Mouse (Mus musculus): ENCODE data around the gene Serpini1.
"Not testable (repeated sequence)": the region's sequence is repeated elsewhere in the genome, so short reads cannot be mapped to it uniquely, and the experiment has no call there.

The Serpini1 gene

DNA sequence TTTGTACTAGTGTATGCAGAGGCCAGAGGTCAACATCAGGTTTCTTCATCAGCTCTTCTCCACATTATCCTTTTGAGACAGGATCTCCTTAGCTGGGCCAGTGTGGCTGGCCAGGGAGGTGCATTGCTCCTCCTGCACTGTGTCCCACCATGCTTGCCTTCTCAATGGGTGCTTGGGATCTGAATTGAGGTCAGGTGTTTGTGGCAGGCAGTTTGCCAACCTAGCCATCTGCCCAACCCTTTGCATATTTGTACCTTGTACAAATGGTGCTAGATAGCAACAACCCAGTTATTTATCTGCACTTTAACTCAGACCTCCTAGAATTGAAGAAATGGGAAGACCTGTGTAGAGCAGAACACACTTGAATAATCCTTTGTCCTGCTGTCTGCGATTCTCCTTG lies 78.3 kb downstream of the Serpini1 start:
- no peak for DNase-seq (ENCODE audit: low read depth)

DNA sequence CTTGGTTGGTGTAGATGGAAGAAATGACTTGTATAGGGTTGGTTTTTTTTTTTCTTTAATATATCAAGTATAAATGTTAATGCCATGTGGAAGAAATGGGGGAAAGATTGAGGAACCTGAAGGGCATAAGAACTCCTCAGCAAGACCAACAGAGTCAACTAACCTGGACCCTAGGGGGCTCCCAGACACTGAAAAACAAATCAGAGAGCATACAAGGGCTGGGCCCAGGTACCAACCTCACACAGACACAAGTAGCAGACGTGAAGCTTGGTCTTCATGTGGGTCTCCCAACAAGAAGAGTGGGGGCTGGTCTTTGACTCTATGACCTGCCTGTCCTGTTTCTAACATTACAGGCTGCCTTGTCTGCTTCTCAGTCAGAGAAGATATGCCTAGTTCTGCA lies 82.2 kb downstream of the Serpini1 start:
- DNase-seq (ENCODE audit: low read depth) = peak; percentile 63

DNA sequence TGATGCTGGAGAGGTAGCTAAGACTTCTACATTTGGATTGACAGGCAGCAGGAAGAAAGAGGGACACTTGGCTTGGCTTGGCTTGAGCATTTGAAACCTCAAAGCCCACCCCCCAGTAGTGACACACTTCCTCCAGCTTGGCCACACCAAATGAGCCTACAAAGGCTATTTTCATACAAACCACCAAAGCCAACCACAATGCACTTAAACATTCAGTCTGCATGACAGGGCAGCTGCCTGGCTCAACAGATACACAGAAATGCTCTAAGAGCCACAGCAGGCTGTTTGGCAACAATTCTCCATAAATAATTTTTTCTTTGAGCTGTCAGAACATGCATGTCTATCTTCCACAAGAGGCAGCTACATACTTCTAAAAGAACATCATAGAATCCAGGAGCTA lies 90.2 kb downstream of the Serpini1 start:
- no peak for DNase-seq (ENCODE audit: low read depth)

DNA sequence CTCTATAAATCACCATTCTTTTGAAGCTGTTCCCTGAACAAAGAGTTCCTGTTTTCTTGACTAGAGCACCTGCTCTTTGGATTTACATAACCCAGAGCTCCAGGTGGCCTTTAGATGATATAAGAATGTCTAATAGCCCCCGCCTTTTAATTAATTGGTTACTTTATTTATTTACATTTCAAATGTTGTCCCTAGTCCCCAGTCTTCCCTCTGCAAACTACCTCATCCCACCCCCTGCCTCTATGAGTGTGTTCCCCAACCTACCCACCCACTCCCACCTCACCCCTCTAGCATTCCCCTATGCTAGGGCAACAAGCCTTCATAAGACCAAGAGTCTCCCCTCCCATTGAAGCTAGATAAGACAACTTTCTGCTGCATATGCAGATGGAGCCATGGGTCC lies 90.9 kb downstream of the Serpini1 start:
- DNase-seq (ENCODE audit: low read depth) = no peak

DNA sequence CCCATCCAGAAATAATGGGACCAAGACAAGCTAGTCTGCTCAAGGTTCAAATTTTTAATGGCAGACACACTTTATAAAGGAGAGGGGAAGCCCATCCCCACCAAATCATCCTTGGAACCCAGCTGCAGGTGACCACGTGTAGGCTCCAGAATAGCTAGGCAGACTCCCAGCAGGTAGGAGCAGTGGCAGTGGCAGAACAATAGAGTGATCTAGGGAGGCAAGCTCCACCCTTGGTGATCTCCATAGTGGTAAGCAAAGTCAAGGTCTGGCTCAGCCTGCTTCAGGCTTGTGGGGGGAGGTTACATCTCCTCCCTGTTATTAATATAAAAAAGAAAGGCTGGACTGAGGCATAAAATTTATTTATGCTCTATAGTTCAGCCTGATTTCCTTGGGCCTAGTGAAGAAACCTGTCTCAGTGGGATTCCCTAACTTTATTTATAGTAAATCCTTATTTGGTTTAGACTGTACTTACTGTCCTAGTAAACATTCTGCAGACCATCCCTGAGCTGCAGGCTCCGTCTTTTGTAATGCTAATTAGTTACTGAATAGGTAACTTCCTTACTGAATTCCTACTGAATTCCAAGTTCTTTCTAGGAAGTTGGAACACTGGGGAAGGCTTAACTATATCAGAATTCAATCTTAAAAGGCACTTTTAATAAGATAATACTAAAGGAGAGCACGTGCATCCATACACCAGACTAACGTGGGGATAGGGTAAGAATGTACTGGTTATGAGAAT lies 93.2 kb downstream of the Serpini1 start:
- DNase-seq (ENCODE audit: low read depth) = not testable (repeated sequence)

DNA sequence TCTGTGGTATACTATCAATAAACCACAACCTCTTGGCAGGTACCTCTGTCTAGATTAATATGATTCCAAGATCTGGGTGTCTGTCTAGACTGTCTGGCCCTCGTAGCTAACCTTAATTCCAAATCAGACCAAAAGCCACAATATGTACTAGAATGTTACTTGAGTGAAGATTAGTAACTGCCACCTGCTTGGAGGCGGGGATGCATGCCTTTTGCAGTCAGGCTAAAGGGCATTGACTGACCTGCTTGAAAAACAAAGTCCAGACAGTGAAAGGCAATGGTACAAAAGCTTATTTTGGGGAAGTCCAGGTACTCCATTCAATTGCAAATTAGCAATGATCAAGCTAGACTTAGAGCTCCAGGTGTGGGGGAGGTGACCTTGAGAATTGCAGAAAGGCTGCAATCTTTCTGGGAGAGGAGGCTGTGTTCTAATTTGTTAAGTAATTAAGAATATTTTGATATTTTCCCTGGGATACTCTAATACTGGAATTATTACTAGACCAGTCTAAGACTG lies 94.3 kb downstream of the Serpini1 start:
- no peak for DNase-seq (ENCODE audit: low read depth)

DNA sequence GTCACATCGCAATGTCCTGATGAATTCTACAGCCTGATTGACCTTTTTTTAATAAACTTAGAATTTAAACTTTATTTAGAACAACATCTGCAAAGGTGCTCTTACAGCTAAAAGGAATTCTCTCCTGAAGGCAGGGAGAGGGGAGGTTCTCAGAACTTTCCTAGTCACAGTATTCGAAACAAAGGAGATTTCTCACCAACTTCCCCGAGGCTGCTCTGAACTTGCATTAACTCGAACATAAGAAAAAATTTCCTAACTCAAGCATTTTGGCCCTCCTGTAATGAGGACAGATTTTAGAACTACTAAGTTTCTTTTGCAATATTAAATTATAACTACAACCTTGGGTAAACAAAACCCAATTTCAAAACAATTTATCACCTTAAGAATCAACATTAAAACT lies 96.6 kb downstream of the Serpini1 start:
- not testable (repeated sequence) for DNase-seq (ENCODE audit: low read depth)

DNA sequence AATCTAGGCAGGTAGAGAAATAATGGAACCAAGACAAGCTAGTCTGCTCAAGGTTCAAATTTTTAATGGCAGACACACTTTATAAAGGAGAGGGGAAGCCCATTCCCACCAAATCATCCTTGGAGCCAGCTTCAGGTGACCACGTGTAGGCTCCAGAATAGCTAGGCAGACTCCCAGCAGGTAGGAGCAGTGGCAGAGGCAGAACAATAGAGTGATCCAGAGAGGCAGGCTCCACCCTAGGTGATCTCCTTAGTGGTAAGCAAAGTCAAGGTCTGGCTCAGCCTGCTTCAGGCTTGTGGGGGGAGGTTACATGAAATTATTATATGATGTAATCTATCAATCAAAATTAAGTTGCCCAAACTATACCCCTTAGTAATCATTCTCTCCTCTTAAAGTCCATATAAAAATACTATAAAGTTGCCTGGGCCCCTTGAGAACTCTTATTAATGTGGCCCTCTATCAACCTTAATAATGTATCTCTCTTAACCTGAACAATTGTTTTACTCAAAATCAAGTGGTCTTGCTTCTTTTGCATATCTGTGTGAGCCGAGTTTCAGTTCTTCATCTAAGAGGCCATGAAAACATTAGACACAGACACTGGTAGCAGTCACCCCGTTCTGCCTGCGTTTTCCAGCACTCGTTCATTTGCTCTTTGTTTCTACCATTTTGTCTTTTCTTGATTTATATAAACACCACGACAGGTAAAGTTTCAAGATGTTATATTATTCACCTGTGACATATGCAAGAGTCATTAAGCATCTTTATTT lies 98.4 kb downstream of the Serpini1 start:
- DNase-seq (ENCODE audit: low read depth) = no peak

DNA sequence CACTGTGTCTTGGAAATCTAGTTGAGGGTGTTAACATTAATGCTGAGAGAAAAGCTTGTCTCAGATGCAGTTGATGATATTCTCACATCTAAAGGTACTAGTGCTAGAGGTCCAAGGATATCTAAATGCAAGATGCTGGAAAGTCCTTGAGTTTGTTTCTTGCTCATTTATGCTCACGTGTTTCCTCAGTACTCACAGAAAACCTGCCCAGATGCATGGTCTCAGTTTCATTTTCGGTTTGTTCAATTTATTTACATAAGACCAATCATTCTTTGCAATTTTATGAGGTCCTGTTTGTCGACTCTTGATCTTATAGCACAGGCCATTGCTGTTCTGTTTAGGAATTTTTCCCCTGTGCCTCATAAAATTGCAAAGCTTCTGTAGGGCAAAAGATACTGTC lies 109.6 kb downstream of the Serpini1 start:
- DNase-seq (ENCODE audit: low read depth) = peak; percentile 38

DNA sequence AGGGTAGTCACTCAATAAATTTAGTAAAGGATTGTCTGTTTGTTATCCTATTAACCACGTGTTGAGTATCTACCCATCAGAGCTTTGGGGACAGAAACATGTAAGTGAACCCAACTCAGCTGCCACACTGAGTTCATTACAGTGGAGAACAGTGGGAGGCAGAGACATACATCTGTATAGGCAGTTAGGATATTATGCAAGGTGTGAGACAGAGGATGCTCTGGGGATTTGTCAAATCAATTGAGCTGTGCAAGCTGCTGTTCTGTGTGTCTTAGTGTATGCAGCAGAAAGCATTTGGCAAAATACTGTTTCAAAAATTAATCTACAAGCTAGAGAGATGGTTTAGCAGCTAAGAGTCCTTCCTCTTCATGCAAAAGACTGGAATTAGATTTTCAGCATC lies 113.1 kb downstream of the Serpini1 start:
- DNase-seq (ENCODE audit: low read depth) = no peak

DNA sequence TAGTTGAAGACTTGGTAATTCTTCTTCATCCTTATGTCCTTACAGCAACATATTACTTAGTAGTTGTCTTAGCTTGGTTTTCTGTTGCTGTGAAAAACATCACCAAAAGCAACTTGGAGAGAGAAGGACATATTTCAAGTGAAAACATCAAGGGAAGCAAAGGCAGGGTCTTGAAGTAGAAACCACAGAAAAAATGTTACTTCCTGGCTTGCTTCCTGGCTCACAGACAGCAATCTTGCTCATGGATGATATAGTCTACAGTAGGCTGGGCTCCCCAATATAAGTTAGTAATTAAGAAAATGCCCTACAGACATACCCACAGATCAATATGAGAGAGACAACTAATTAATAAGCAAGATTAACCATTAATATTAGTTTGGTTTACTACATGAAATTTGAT lies 125.5 kb downstream of the Serpini1 start:
- peak; percentile 66 for DNase-seq (ENCODE audit: low read depth)

DNA sequence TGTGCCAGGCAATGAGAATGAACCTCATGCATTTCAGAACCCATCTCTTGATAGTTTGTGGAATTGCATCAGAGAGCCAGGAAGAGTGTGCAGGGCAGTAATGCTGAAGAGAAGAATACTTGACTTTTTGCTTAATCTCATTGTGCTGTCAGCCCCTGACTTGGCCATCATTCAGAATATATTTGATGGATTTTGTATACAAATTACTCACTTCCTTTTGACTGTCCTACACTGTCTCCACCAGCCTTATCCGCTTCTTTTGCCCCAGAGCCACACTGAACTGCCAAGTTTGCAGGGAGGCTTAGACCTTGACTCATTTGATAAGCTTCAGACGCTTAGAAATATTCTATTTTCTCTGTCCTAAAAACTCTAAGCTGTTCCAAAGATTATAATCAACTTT lies 129.4 kb downstream of the Serpini1 start:
- no peak for DNase-seq (ENCODE audit: low read depth)

DNA sequence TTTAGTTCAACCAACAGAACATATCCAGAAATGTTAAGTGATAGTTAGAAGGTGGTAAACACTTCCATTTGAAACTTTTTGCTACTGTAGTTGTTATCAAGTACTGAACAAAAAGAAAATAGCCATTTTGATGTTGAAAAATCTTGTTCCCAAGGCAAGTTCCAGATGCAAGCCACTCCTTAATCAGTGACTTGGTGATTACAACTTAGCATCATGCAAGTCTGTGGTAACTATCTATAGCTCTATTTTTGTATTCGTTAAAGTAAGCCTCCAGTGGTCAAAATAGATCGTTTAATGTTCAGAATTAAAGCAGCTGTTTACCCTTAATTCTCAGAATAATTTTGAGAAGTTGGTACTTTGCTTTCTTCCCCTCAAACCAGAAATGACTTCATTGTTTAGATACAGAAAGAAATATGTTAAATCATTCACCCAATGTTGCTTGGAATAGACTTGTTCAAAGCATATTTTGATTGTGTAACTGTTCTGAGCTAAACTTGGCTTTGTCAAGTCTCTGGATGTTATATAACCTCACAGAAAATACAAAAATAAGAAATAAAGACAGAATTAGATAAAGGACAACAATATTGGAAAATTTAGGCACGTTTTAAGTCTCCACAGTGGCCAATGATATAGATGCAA lies 130.0 kb downstream of the Serpini1 start:
- no peak for DNase-seq (ENCODE audit: low read depth)

DNA sequence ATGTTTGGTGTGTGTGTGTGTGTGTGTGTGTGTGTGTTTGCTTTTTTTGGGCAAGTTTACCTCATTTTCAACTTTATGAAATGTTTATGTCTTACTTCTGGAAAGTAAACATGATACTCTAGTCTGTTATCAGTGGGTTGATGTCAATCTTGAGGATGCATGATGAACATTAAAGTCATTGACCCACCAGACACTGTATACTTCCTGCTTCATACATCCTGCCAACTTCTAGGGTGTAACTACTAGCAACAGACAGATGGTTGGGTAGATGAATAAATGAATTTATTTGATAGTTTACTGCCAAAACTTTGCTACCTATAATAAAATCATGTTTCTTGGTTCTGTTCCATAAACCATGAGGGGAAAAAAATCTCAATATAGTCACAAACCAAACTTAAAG lies 133.0 kb downstream of the Serpini1 start:
- no peak for DNase-seq (ENCODE audit: low read depth)

DNA sequence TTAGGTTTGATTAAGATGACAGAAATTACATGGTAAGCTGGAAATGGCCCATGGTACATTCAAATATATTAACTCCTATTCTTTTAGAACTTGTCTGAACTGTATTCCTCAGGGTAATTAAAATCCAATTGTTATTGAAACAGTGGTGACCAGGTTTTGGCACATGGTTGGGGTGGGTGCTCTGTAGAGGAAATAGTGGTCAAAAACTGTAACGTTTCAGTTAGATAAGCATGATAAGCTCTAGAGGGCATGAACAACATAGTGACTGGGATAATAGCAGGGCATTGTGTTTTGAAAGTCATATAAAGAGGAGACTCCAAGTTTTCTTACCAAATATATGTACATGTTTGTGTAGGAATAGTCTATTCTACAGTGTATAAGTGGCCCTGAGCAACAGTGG lies 134.7 kb downstream of the Serpini1 start:
- DNase-seq (ENCODE audit: low read depth) = no peak

All from naive thymus-derived CD4-positive, alpha-beta T cell, adult 2 months (primary cell).